Mouse (Mus musculus) neural tube, embryonic 14.5 days (tissue): ENCODE data around the gene Snrnp27. TPM values are rescaled to one million over a fixed set of nuclear protein-coding genes. Genes with fewer than 3 reads are reported as not detected.

Source experiments
- ATAC-seq: fragments of 200-750 bp; cut with Nextera tagmentation; 2 replicates; pipeline ENCODE4 v1.8.0; 2017; ENCODE audit warnings: low read depth, mild to moderate bottlenecking, moderate TSS enrichment, moderate library complexity
- H3K27ac ChIP-seq: fragments of 300-500 bp; sonication (generic); 2 replicates; pipeline ENCODE4 v1.5.1; 2014; ENCODE audit warnings: low read depth, mild to moderate bottlenecking, control low read depth, low read length, moderate library complexity, mixed read lengths
- H3K27me3 ChIP-seq: fragments of 300-500 bp; sonication (generic); 2 replicates; pipeline ENCODE4 v1.6.1; 2014; ENCODE audit warnings: low read length; ENCODE audit not compliant: control insufficient read depth, insufficient read depth
- H3K36me3 ChIP-seq: fragments of 300-500 bp; sonication (generic); 2 replicates; pipeline ENCODE4 v1.6.1; 2014; ENCODE audit warnings: low read length, mixed read lengths; ENCODE audit not compliant: control insufficient read depth, insufficient read depth
- H3K4me1 ChIP-seq: fragments of 300-500 bp; sonication (generic); 2 replicates; pipeline ENCODE4 v1.6.1; 2014; ENCODE audit warnings: low read length; ENCODE audit not compliant: control insufficient read depth, insufficient read depth
- H3K4me2 ChIP-seq: fragments of 300-500 bp; sonication (generic); 2 replicates; pipeline ENCODE4 v1.6.1; 2014; ENCODE audit warnings: mild to moderate bottlenecking, low read depth, low read length, control low read depth
- H3K4me3 ChIP-seq: fragments of 300-500 bp; sonication (generic); 2 replicates; pipeline ENCODE4 v1.5.1; 2014; ENCODE audit warnings: low read depth, low read length, control low read depth, mixed read lengths
- H3K9ac ChIP-seq: fragments of 300-500 bp; sonication (generic); replicated peaks from 2 replicates; pipeline ENCODE4 v1.6.1; 2014; ENCODE audit warnings: low read depth, mild to moderate bottlenecking, control low read depth, low read length, mixed read lengths
- H3K9me3 ChIP-seq: fragments of 300-500 bp; sonication (generic); 2 replicates; pipeline ENCODE4 v1.6.1; 2016; ENCODE audit warnings: low read length; ENCODE audit not compliant: control insufficient read depth
- WGBS: fragments of 180-500 bp; shearing (Covaris S2); extraction: QIAGEN DNeasy Blood & Tissue Kit; methylation state at CpG from one replicate; pipeline ENCODE4 v1.1.7; 2014; 5-methylcytosine and 5-hydroxymethylcytosine counted together
- polyA plus RNA-seq: library from polyadenylated mRNA; unstranded; fragments of >200 nt; fragmentation: Nextera tagmentation; extraction: Ambion mirVana; gene quantifications from 2 replicates; pipeline ENCODE4 v1.2.1, GENCODE M21; 2014

Snrnp27 gene
- polyA plus RNA-seq, 1 experiment from 2014 or later, result 97.4 TPM

- ATAC-seq, result no peak
- WGBS, result 75% methylated on average over 4 of the region's 4 CpGs
- no peak overlapping the region for H3K4me2 ChIP-seq
- no peak overlapping the region for H3K9ac ChIP-seq
- no peaks in the 10 kb centered on the region for H3K36me3 ChIP-seq
- H3K4me3 ChIP-seq, result no peak overlapping the region
- no peaks in the 10 kb centered on the region for H3K9me3 ChIP-seq
- H3K27me3 ChIP-seq, result no peaks in the 10 kb centered on the region; the same call in 1 of the 2 replicates
- H3K4me1 ChIP-seq, result no peaks in the 10 kb centered on the region
- no peak overlapping the region for H3K27ac ChIP-seq
These were observed 47.0 kb downstream of the Snrnp27 start for GRCm38 (mm10) chr6:86637171-86637835.

GRCm38 (mm10) chr6:86636495-86636894 is 47.8 kb downstream of the Snrnp27 start:
- no peaks in the 10 kb centered on the region for H3K9me3 ChIP-seq
- H3K27me3 ChIP-seq, result no peaks in the 10 kb centered on the region; the same call in 1 of the 2 replicates
- WGBS, result 84% methylated on average over 2 of the region's 2 CpGs
- no peaks in the 10 kb centered on the region for H3K36me3 ChIP-seq
- H3K4me2 ChIP-seq, result no peak overlapping the region
- H3K9ac ChIP-seq, result no peak overlapping the region
- no peak for ATAC-seq
- H3K4me1 ChIP-seq, result no peaks in the 10 kb centered on the region
- H3K4me3 ChIP-seq, result no peak overlapping the region
- H3K27ac ChIP-seq, result no peak overlapping the region

- H3K9ac ChIP-seq, result no peak overlapping the region
- no peak overlapping the region for H3K4me3 ChIP-seq
- H3K36me3 ChIP-seq, result no peaks in the 10 kb centered on the region
- H3K4me1 ChIP-seq, result no peaks in the 10 kb centered on the region
- no peaks in the 10 kb centered on the region; the same call in 1 of the 2 replicates for H3K27me3 ChIP-seq
- ATAC-seq, result no peak
- no peak overlapping the region for H3K27ac ChIP-seq
- H3K4me2 ChIP-seq, result no peak overlapping the region
- WGBS, result 70% methylated on average over 3 of the region's 3 CpGs
- no peaks in the 10 kb centered on the region for H3K9me3 ChIP-seq
These were observed 54.2 kb downstream of the Snrnp27 start for GRCm38 (mm10) chr6:86630141-86630540.

GRCm38 (mm10) chr6:86627946-86628345 is 56.4 kb downstream of the Snrnp27 start, which contains the start of gene Asprv1:
Asprv1 (plus strand) TSS chr6:86628164.
- Histone ChIP-seq H3K4me3 (no peak within 1 kb of the TSS), H3K9ac (no peak within 1 kb of the TSS), H3K27ac (no peak within 1 kb of the TSS), H3K27me3 (no peaks in the 10 kb centered on the region), H3K4me1 (no peaks in the 10 kb centered on the region), H3K36me3 (no peaks in the 10 kb centered on the region), H3K4me2 (no peak within 1 kb of the TSS), H3K9me3 (no peaks in the 10 kb centered on the region)
- WGBS, result 50% methylated on average over 10 of the region's 10 CpGs
- ATAC-seq, result no peak

Other genes starting within 250 kb of the Snrnp27 start
- 21.9 and 27.2 TPM in 2 replicates for gene C87436, start 246.1 kb downstream of the Snrnp27 start, polyA plus RNA-seq
- gene Pcbp1, start 158.2 kb downstream of the Snrnp27 start, polyA plus RNA-seq, result 238 and 312 TPM in 2 replicates
- 0.82 and 1.1 TPM in 2 replicates for gene Asprv1, start 56.4 kb downstream of the Snrnp27 start, polyA plus RNA-seq
- 15.4 and 22.8 TPM in 2 replicates for gene Mxd1, start 15.4 kb downstream of the Snrnp27 start, polyA plus RNA-seq
- gene Gmcl1, start 48.9 kb upstream of the Snrnp27 start, polyA plus RNA-seq, result 44.2 and 50.7 TPM in 2 replicates
- 2.9 and 4.9 TPM in 2 replicates for gene Anxa4, start 109.1 kb upstream of the Snrnp27 start, polyA plus RNA-seq
- gene Aak1, start 165.0 kb upstream of the Snrnp27 start, polyA plus RNA-seq, result 47.2 and 53.6 TPM in 2 replicates